ENCODE assay signal across 16 mouse cellular contexts in genomic region chr17:27851076-27851475, GRCm38 (mm10). TPM values are rescaled to one million over a fixed set of nuclear protein-coding genes. Genes with fewer than 3 reads are reported as not detected.
DNase-seq lines count a peak whose midpoint lies in the region; ATAC-seq and TF ChIP-seq lines count a peak whose summit lies in the region.
"Had no signal": no experiment of that assay in that cellular context is flagged by ENCODE, and none has a peak within 500 bp of the region (broad histone marks: within the 10 kb centered on the region; RNA-seq: fewer than 3 reads in every experiment).

No protein-coding gene starts in this region.

- no peak for TF ChIP-seq POLR2A in liver, adult 2 months (IDR thresholded peaks at IDR 0.05; ENCODE audit: extremely low read depth, insufficient read depth, low read length)

- peaks cover 4% of the 10 kb centered on the region; the same call in 1 of the 2 replicates for H3K4me1 ChIP-seq in liver, adult 2 months (ENCODE audit: control insufficient read depth, insufficient read depth, low read length)
- H3K4me1 ChIP-seq in liver, embryonic 12.5 days = peaks cover 14% of the 10 kb centered on the region
- H3K4me1 ChIP-seq in forebrain, embryonic 16.5 days (replicated peaks; ENCODE audit: control insufficient read depth, insufficient read depth, low read length) = no peaks in the 10 kb centered on the region
- H3K4me1 ChIP-seq: midbrain, embryonic 15.5 days; stomach, embryonic 15.5 days had no signal

- peaks cover 22% of the 10 kb centered on the region for H3K36me3 ChIP-seq in liver, adult 2 months (ENCODE audit: control insufficient read depth, insufficient read depth, low read length)
- H3K36me3 ChIP-seq in liver, embryonic 12.5 days = peaks cover 82% of the 10 kb centered on the region
- peaks cover 27% of the 10 kb centered on the region for H3K36me3 ChIP-seq in forebrain, embryonic 16.5 days (ENCODE audit: control insufficient read depth, insufficient read depth)

- no peak overlapping the region for H3K9ac ChIP-seq in liver, adult 2 months (ENCODE audit: low read depth, low read length)
- no peak overlapping the region for H3K9ac ChIP-seq in liver, embryonic 12.5 days
- no peak overlapping the region for H3K9ac ChIP-seq in forebrain, embryonic 16.5 days (replicated peaks; ENCODE audit: low read depth, low read length)
- H3K9ac ChIP-seq: heart, embryonic 15.5 days; midbrain, embryonic 15.5 days; stomach, embryonic 15.5 days had no signal

- no peak for TF ChIP-seq CTCF in liver, adult 2 months (IDR thresholded peaks at IDR 0.05; ENCODE audit: low read depth, low read length)

- peak; percentile 76 for DNase-seq in adrenal gland, adult 2 months
- DNase-seq in adrenal gland, postnatal 4 days (ENCODE audit: low spot score in 2 of 2) = no peak
- DNase-seq in liver, adult 2 months (ENCODE audit: extremely low read depth, low read depth, low spot score) = peak; percentile 65
- DNase-seq in brain, adult 2 months (ENCODE audit: low read depth, low spot score) = peak; percentile 40
- DNase-seq in skeletal muscle tissue, adult 2 months (ENCODE audit: low read depth, low spot score) = peak; percentile 57
- DNase-seq in cerebellum, postnatal 25 days = no peak
- DNase-seq: cerebellum, adult 9-11 months; kidney, adult 8-10 months; lung, postnatal 10 days; thymus, postnatal 14 days had no signal

- H3K4me3 ChIP-seq in liver, adult 2 months (ENCODE audit: insufficient read depth, low read depth, low read length) = no peak overlapping the region
- H3K4me3 ChIP-seq in liver, embryonic 12.5 days = no peak overlapping the region
- H3K4me3 ChIP-seq in forebrain, embryonic 16.5 days (replicated peaks; ENCODE audit: low read length) = no peak overlapping the region
- H3K4me3 ChIP-seq: heart, embryonic 15.5 days; midbrain, embryonic 15.5 days; stomach, embryonic 15.5 days had no signal

- no peaks in the 10 kb centered on the region for H3K9me3 ChIP-seq in liver, embryonic 12.5 days (replicated peaks)
- no peaks in the 10 kb centered on the region for H3K9me3 ChIP-seq in forebrain, embryonic 16.5 days (ENCODE audit: control insufficient read depth, low read length)
- H3K9me3 ChIP-seq: heart, embryonic 15.5 days; midbrain, embryonic 15.5 days; stomach, embryonic 15.5 days had no signal

- 12% methylated on average over 3 of the region's 3 CpGs for WGBS in liver, adult 2 months
- WGBS in liver, embryonic 12.5 days (ENCODE audit: insufficient replicate concordance) = 37% methylated on average over 3 of the region's 3 CpGs
- WGBS in forebrain, embryonic 16.5 days = 88% methylated on average over 3 of the region's 3 CpGs

- no peak for ATAC-seq in liver, embryonic 12.5 days
- no peak for ATAC-seq in forebrain, embryonic 16.5 days
- ATAC-seq: hindbrain, embryonic 16.5 days; midbrain, embryonic 15.5 days had no signal

- H3K79me2 ChIP-seq in liver, adult 2 months (ENCODE audit: control insufficient read depth, insufficient read depth, low read length) = no peaks in the 10 kb centered on the region

- H3K27me3 ChIP-seq in liver, adult 2 months (ENCODE audit: control insufficient read depth, insufficient read depth, low read length) = no peaks in the 10 kb centered on the region
- no peaks in the 10 kb centered on the region for H3K27me3 ChIP-seq in liver, embryonic 12.5 days (replicated peaks)
- no peaks in the 10 kb centered on the region for H3K27me3 ChIP-seq in forebrain, embryonic 16.5 days (replicated peaks; ENCODE audit: control insufficient read depth, insufficient read depth, low read length)
- H3K27me3 ChIP-seq: heart, embryonic 15.5 days; midbrain, embryonic 15.5 days; stomach, embryonic 15.5 days had no signal

- no peak overlapping the region for H3K4me2 ChIP-seq in liver, embryonic 12.5 days
- H3K4me2 ChIP-seq in forebrain, embryonic 16.5 days (ENCODE audit: low read length) = no peak overlapping the region
- H3K4me2 ChIP-seq: heart, embryonic 15.5 days; midbrain, embryonic 15.5 days; stomach, embryonic 15.5 days had no signal

- peak overlapping the region; percentile 79 for H3K27ac ChIP-seq in liver, adult 2 months (replicated peaks; ENCODE audit: insufficient read depth, low read depth, low read length)
- H3K27ac ChIP-seq in liver, embryonic 12.5 days = no peak overlapping the region
- no peak overlapping the region for H3K27ac ChIP-seq in forebrain, embryonic 16.5 days (ENCODE audit: low read length)
- H3K27ac ChIP-seq: heart, embryonic 15.5 days; midbrain, embryonic 15.5 days; stomach, embryonic 15.5 days had no signal

RNA-seq across cellular contexts. Expression of gene Uhrf1bp1, which starts 5.2 kb away (rescaled TPM):
- 10 to 100 TPM; 25.2 to 38.7 TPM for total RNA-seq in adrenal gland, adult 2 months (2021)
- 14.1 and 15.0 TPM in 2 replicates for polyA plus RNA-seq in adrenal gland, adult 2 months (2012; rRNA removed)
- 10 to 100 TPM; 24.5 to 24.8 TPM for total RNA-seq in adrenal gland, postnatal 4 days (2021)
- 5.0 and 5.5 TPM in 2 replicates for total RNA-seq in liver, adult 2 months (2014; rRNA removed)
- polyA plus RNA-seq in liver, adult 2 months (2012; rRNA removed) = 7.0 and 7.2 TPM in 2 replicates
- 4.5 and 5.0 TPM in 2 replicates for polyA plus RNA-seq in liver, embryonic 12.5 days (2016; fragmentation: Nextera tagmentation; extraction: Ambion mirVana)
- polyA plus RNA-seq in forebrain, embryonic 16.5 days (2015; fragmentation: Nextera tagmentation; extraction: Ambion mirVana) = 6.6 and 6.8 TPM in 2 replicates

RNA-seq across cellular contexts. Expression of gene Snrpc, which starts 13.1 kb away (rescaled TPM):
- 10 to 100 TPM; 74.5 to 79.8 TPM for total RNA-seq in adrenal gland, adult 2 months (2021)
- polyA plus RNA-seq in adrenal gland, adult 2 months (2012; rRNA removed) = 180 and 188 TPM in 2 replicates
- total RNA-seq in adrenal gland, postnatal 4 days (2021) = 100 to 1,000 TPM; 115 to 124 TPM
- 24.4 and 27.1 TPM in 2 replicates for total RNA-seq in liver, adult 2 months (2014; rRNA removed)
- polyA plus RNA-seq in liver, adult 2 months (2012; rRNA removed) = 42.2 and 49.6 TPM in 2 replicates
- 200 and 212 TPM in 2 replicates for polyA plus RNA-seq in liver, embryonic 12.5 days (2016; fragmentation: Nextera tagmentation; extraction: Ambion mirVana)
- 255 and 264 TPM in 2 replicates for polyA plus RNA-seq in forebrain, embryonic 16.5 days (2015; fragmentation: Nextera tagmentation; extraction: Ambion mirVana)

RNA-seq across cellular contexts. Expression of gene D17Wsu92e, which starts 30.6 kb away (rescaled TPM):
- 100 to 1,000 TPM; 159 to 164 TPM for total RNA-seq in adrenal gland, adult 2 months (2021)
- polyA plus RNA-seq in adrenal gland, adult 2 months (2012; rRNA removed) = 113 and 145 TPM in 2 replicates
- total RNA-seq in adrenal gland, postnatal 4 days (2021) = 100 to 1,000 TPM; 127 to 130 TPM
- 93.0 and 117 TPM in 2 replicates for total RNA-seq in liver, adult 2 months (2014; rRNA removed)
- 159 and 178 TPM in 2 replicates for polyA plus RNA-seq in liver, adult 2 months (2012; rRNA removed)
- 17.1 and 19.5 TPM in 2 replicates for polyA plus RNA-seq in liver, embryonic 12.5 days (2016; fragmentation: Nextera tagmentation; extraction: Ambion mirVana)
- polyA plus RNA-seq in forebrain, embryonic 16.5 days (2015; fragmentation: Nextera tagmentation; extraction: Ambion mirVana) = 11.9 and 12.4 TPM in 2 replicates

RNA-seq across cellular contexts. Expression of gene Anks1, which starts 58.0 kb away (rescaled TPM):
- total RNA-seq in adrenal gland, adult 2 months (2021) = 10 to 100 TPM; 23.5 to 24.9 TPM
- polyA plus RNA-seq in adrenal gland, adult 2 months (2012; rRNA removed) = 41.3 and 44.8 TPM in 2 replicates
- 10 to 100 TPM; 33.7 to 37.4 TPM for total RNA-seq in adrenal gland, postnatal 4 days (2021)
- total RNA-seq in liver, adult 2 months (2014; rRNA removed) = 8.8 and 9.0 TPM in 2 replicates
- polyA plus RNA-seq in liver, adult 2 months (2012; rRNA removed) = 9.4 and 10.0 TPM in 2 replicates
- polyA plus RNA-seq in liver, embryonic 12.5 days (2016; fragmentation: Nextera tagmentation; extraction: Ambion mirVana) = 6.7 and 7.5 TPM in 2 replicates
- 27.8 and 36.5 TPM in 2 replicates for polyA plus RNA-seq in forebrain, embryonic 16.5 days (2015; fragmentation: Nextera tagmentation; extraction: Ambion mirVana)

RNA-seq across cellular contexts. Expression of gene Taf11, which starts 58.6 kb away (rescaled TPM):
- total RNA-seq in adrenal gland, adult 2 months (2021) = 10 to 100 TPM; 17.7 to 30.9 TPM
- polyA plus RNA-seq in adrenal gland, adult 2 months (2012; rRNA removed) = 7.4 and 8.3 TPM in 2 replicates
- total RNA-seq in adrenal gland, postnatal 4 days (2021) = 10 to 100 TPM; 39.5 to 43.6 TPM
- 7.8 and 8.9 TPM in 2 replicates for total RNA-seq in liver, adult 2 months (2014; rRNA removed)
- 5.1 and 6.0 TPM in 2 replicates for polyA plus RNA-seq in liver, adult 2 months (2012; rRNA removed)
- 36.4 and 40.6 TPM in 2 replicates for polyA plus RNA-seq in liver, embryonic 12.5 days (2016; fragmentation: Nextera tagmentation; extraction: Ambion mirVana)
- 67.1 and 72.7 TPM in 2 replicates for polyA plus RNA-seq in forebrain, embryonic 16.5 days (2015; fragmentation: Nextera tagmentation; extraction: Ambion mirVana)

Comparison
In these comparisons a context has a peak if more than half of its experiments do, and no peak if none do; other contexts are left out.
1. DNase-seq: peak in adrenal gland, adult 2 months (single experiment), liver, adult 2 months (single experiment), brain, adult 2 months (single experiment) and skeletal muscle tissue, adult 2 months (single experiment); none in adrenal gland, postnatal 4 days (0 of 2) and cerebellum, postnatal 25 days (0 of 2).